Mouse (Mus musculus) embryonic facial prominence, embryonic 13.5 days (tissue): ENCODE measurements around the gene Lpar5. TPM values are rescaled to one million over a fixed set of nuclear protein-coding genes. Genes with fewer than 3 reads are reported as not detected.
"Not testable (repeated sequence)": the region's sequence is repeated elsewhere in the genome, so short reads cannot be mapped to it uniquely, and the experiment has no call there.

Experiments used
- ATAC-seq: fragments of 200-750 bp; cut with Nextera tagmentation; 2 replicates; pipeline ENCODE4 v1.8.0; 2017; ENCODE audit warnings: low read depth; ENCODE audit not compliant: insufficient number of reproducible peaks, insufficient read depth, low FRiP score, low TSS enrichment
- H3K27ac ChIP-seq: fragments of 300-500 bp; sonication (generic); 2 replicates; pipeline ENCODE4 v1.5.1; 2015; ENCODE audit warnings: moderate library complexity, mild to moderate bottlenecking, inconsistent platforms
- H3K27me3 ChIP-seq: fragments of 300-500 bp; sonication (generic); 2 replicates; pipeline ENCODE4 v1.6.1; 2015; ENCODE audit warnings: mild to moderate bottlenecking, inconsistent platforms
- H3K36me3 ChIP-seq: fragments of 300-500 bp; sonication (generic); 2 replicates; pipeline ENCODE4 v1.6.1; 2015; ENCODE audit warnings: mild to moderate bottlenecking, inconsistent platforms
- H3K4me1 ChIP-seq: fragments of 300-500 bp; sonication (generic); 2 replicates; pipeline ENCODE4 v1.6.1; 2015; ENCODE audit warnings: inconsistent platforms
- H3K4me2 ChIP-seq: fragments of 300-500 bp; sonication (generic); 2 replicates; pipeline ENCODE4 v1.6.1; 2015; ENCODE audit warnings: moderate library complexity, mild to moderate bottlenecking, inconsistent platforms
- H3K4me3 ChIP-seq: fragments of 300-500 bp; sonication (generic); 2 replicates; pipeline ENCODE4 v1.5.1; 2015; ENCODE audit warnings: mild to moderate bottlenecking, inconsistent platforms
- H3K9ac ChIP-seq: fragments of 300-500 bp; sonication (generic); 2 replicates; pipeline ENCODE4 v1.6.1; 2015; ENCODE audit warnings: mild to moderate bottlenecking, inconsistent platforms
- H3K9me3 ChIP-seq: fragments of 300-500 bp; sonication (generic); 2 replicates; pipeline ENCODE4 v1.6.1; 2016; ENCODE audit warnings: inconsistent platforms
- WGBS: fragments of 180-500 bp; shearing (Covaris S2); methylation state at CpG from one replicate; pipeline ENCODE4 v1.1.7; 2015; ENCODE audit warnings: mixed read lengths; 5-methylcytosine and 5-hydroxymethylcytosine counted together
- polyA plus RNA-seq: library from polyadenylated mRNA; unstranded; fragments of >200 nt; fragmentation: Nextera tagmentation; extraction: Ambion mirVana; gene quantifications from 2 replicates; pipeline ENCODE4 v1.2.1, GENCODE M21; 2015

Lpar5 gene
- polyA plus RNA-seq, result 0.59 and 0.97 TPM in 2 replicates

DNA sequence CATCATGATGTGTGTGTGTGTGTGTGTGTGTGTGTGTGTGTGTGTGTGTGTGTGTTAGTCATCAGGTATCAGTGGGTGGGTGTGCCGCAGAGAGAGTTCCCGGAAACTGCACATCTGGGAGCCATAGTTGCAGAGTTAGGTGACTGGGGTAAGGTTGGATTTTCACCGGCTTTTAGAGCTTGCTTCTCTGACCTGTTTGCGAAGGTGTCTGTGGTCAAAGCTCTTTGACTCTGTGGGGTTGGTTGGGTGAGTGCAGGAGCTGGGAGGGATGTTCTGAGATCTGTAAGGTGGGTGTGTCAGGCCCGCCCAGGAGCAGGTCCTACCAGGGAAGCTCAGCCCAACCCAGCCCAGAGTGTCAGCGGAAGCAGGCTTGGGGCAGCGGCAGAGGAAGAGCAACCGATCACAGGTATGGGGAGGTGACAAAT, at the start of gene Lpar5:
TSS of gene Lpar5 (plus strand) at position 350 of the 425 bp plus-strand sequence.
- Histone ChIP-seq H3K9ac (no peak within 1 kb of the TSS), H3K27me3 (no peaks in the 10 kb centered on the region), H3K4me1 (peaks cover 18% of the 10 kb centered on the region), H3K36me3 (no peaks in the 10 kb centered on the region), H3K4me3 (no peak within 1 kb of the TSS), H3K4me2 (no peak within 1 kb of the TSS), H3K9me3 (no peaks in the 10 kb centered on the region), H3K27ac (no peak within 1 kb of the TSS)
- 48% methylated on average over 8 of the region's 8 CpGs for WGBS
- ATAC-seq, result no peak

DNA sequence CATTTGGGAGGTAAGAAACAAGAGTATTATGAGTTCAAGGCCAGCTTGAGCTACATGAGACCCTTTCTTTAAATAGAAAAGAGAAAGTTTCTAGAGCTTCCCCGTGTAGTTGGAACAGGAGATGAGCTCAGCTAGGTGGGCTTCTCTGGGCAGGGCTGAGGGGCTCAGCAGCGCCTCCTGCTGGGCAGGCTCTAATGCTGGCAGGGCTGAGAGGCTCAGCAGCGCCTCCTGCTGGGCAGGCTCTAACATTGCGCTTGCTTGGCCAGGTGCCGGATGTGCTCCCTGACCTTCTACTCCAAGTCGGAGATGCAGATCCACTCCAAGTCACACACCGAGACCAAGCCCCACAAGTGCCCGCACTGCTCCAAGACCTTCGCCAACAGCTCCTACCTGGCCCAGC, 37.2 kb upstream of the Lpar5 start:
- WGBS, result 41% methylated on average over 8 of the region's 9 CpGs
- H3K27ac ChIP-seq, H3K27me3 ChIP-seq, H3K9ac ChIP-seq, H3K4me1 ChIP-seq, H3K4me2 ChIP-seq, ATAC-seq, H3K9me3 ChIP-seq, H3K4me3 ChIP-seq: not testable (repeated sequence)
- peaks cover 83% of the 10 kb centered on the region for H3K36me3 ChIP-seq

DNA sequence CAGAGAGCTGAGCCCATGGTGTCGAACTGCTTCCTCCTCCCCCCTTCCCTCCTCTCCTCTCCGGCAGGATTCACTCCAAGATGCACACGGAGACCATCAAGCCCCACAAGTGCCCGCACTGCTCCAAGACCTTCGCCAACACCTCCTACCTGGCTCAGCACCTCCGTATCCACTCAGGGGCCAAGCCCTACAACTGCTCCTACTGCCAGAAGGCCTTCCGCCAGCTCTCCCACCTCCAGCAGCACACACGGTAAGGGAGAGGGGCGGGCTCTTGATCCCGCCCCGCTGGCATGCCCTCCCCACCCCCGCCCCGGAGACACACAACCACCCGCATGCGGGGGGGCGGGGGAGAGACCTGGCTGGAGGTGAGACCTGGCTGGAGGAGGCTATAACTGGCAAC, 36.1 kb upstream of the Lpar5 start:
- WGBS, result 91% methylated on average over 16 of the region's 16 CpGs
- ATAC-seq, result no peak
- Histone ChIP-seq H3K27ac (no peak overlapping the region), H3K36me3 (peaks cover 83% of the 10 kb centered on the region), H3K4me3 (no peak overlapping the region), H3K9ac (no peak overlapping the region), H3K4me2 (no peak overlapping the region), H3K4me1 (no peaks in the 10 kb centered on the region), H3K27me3 (no peaks in the 10 kb centered on the region), H3K9me3 (no peaks in the 10 kb centered on the region)

DNA sequence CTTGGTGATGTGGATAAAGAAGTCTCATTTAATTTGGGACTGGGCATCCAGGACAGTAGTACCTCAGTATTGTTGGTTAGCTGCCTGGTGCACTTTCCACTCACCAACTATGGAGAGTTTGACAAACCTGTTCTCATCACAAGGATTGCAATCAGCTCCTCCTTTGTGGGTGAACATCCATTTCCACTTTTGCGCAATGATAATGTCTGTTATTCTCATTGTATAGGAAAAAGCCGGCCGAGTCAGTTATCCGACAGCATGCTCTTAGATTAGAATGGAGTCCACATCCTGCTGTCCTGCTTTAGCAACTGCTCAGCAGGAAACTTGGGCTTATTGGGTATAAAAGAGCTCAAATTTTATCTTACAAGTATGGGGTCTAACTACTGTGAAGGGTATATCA, 29.1 kb upstream of the Lpar5 start:
- Histone ChIP-seq H3K4me3 (peak overlapping the region; percentile 76), H3K36me3 (peaks cover 51% of the 10 kb centered on the region), H3K4me2 (peak overlapping the region; percentile 58), H3K4me1 (peaks cover 13% of the 10 kb centered on the region; the same call in 1 of the 2 replicates), H3K27ac (peak overlapping the region; percentile 91), H3K27me3 (no peaks in the 10 kb centered on the region), H3K9me3 (no peaks in the 10 kb centered on the region), H3K9ac (no peak overlapping the region)
- WGBS, result 96% methylated on average over 4 of the region's 4 CpGs
- no peak for ATAC-seq

DNA sequence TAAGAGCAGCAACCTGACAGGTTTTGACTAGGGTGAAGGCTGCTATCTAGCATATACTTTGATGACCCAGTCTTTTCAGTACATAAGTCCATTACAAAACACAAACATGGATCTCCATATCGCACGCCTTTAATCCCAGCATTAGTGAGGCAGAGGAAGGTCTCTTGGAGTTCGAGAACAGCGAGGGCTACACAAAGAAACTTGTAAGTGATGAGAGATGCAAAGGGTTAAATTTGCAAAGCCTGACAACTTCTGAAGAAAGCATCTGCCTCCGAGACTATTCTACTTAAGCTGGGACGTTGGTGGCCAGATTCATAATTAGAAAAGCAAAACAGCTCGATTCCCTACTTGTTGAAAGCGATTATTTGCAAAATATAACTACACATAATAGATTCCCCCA, 28.6 kb upstream of the Lpar5 start:
- 7% methylated on average over 8 of the region's 8 CpGs for WGBS
- no peaks in the 10 kb centered on the region for H3K9me3 ChIP-seq
- peak overlapping the region; percentile 91 for H3K27ac ChIP-seq
- H3K36me3 ChIP-seq, result peaks cover 51% of the 10 kb centered on the region
- peak overlapping the region; percentile 54 for H3K9ac ChIP-seq
- H3K4me3 ChIP-seq, result peak overlapping the region; percentile 76
- no peak for ATAC-seq
- peak overlapping the region; percentile 58 for H3K4me2 ChIP-seq
- H3K27me3 ChIP-seq, result no peaks in the 10 kb centered on the region
- H3K4me1 ChIP-seq, result peaks cover 13% of the 10 kb centered on the region; the same call in 1 of the 2 replicates

DNA sequence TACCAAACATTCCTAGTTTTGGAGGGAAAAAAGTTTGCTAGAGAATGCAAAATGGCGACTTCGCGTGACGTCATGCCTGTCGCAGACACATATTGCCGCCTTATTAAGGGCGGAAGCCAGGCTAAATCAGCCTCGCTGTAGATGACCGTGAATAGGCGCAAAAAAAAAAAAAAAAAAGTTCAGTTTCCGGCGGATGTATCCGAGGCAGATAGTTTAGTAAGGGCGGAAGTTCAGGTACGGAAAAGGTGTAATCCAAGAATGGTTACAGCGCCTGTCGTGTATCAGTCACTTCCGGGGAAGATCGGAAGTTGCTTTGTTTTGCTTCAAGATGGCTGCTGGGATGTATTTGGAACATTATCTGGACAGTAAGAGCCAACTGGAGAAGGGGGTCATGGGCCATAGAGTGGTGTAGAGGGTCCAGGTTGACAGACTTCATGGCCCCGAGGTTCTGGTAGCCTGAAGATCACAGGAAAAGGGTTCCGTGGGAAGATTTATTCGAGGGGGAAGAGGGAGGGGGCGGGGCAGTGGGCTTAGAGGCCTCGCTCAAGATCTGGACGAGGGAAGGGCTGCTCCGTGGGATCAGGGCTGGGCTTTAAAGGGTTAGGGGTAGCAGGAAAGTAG, 28.1 kb upstream of the Lpar5 start, which contains the start of gene Ing4:
TSS of gene Ing4 (plus strand) at position 228 of the 621 bp plus-strand sequence.
- Histone ChIP-seq H3K27ac (peak within 1 kb of the TSS; percentile 91), H3K36me3 (peaks cover 52% of the 10 kb centered on the region), H3K27me3 (no peaks in the 10 kb centered on the region), H3K4me2 (peak within 1 kb of the TSS; percentile 81), H3K4me1 (peaks cover 13% of the 10 kb centered on the region; the same call in 1 of the 2 replicates), H3K9me3 (no peaks in the 10 kb centered on the region), H3K4me3 (peak within 1 kb of the TSS; percentile 76), H3K9ac (peak within 1 kb of the TSS; percentile 81)
- WGBS, result under 1% methylated on average over 26 of the region's 26 CpGs
- peak; percentile 90 for ATAC-seq

DNA sequence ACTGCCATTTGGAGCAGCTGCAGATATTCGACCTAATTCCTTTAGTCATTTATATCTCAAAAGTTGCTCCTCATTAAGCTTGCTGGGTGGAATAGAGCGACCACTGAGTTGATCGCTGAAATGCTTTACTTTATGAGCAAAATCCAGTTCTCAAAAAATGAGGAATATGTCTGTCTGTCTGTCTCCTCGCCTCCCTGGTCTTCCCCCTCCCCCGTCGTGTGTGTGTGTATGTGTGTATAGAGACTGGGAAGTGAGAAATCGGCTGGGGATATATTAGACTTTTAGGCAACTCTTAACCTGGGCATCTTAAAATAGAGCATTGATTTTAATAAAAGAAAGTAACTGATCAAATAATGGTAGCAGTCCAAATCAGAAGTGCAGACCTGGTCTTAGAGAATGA, 27.5 kb upstream of the Lpar5 start:
- ATAC-seq, result no peak
- peak overlapping the region; percentile 76 for H3K4me3 ChIP-seq
- 12% methylated on average over 7 of the region's 7 CpGs for WGBS
- H3K27me3 ChIP-seq, result no peaks in the 10 kb centered on the region
- peak overlapping the region; percentile 78 for H3K27ac ChIP-seq
- H3K36me3 ChIP-seq, result peaks cover 52% of the 10 kb centered on the region
- no peaks in the 10 kb centered on the region for H3K9me3 ChIP-seq
- H3K9ac ChIP-seq, result peak overlapping the region; percentile 81
- H3K4me1 ChIP-seq, result peaks cover 13% of the 10 kb centered on the region; the same call in 1 of the 2 replicates
- peak overlapping the region; percentile 81 for H3K4me2 ChIP-seq

DNA sequence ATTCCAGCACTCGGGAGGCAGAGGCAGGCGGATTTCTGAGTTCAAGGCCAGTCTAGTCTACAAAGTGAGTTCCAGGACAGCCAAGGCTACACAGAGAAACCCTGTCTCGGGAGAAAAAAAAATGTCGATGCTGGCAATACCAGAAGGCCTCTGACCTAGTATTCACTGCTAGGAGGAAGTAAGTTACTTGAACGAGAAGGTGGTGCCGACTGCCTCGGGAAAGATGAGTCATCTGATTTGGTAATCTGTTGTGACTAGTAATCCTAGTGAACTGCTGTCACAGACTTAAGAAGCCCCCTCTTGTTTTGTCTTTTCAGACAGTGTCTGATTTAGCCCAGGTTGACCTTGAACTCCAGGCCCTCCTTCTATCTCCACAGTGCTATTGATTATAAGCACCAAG, 26.7 kb upstream of the Lpar5 start:
- WGBS, result 84% methylated on average over 7 of the region's 7 CpGs
- Histone ChIP-seq H3K27ac (no peak overlapping the region), H3K4me3 (no peak overlapping the region), H3K4me1 (peaks cover 13% of the 10 kb centered on the region; the same call in 1 of the 2 replicates), H3K9me3 (no peaks in the 10 kb centered on the region), H3K4me2 (peak overlapping the region; percentile 81), H3K27me3 (no peaks in the 10 kb centered on the region), H3K9ac (no peak overlapping the region), H3K36me3 (peaks cover 51% of the 10 kb centered on the region)
- ATAC-seq, result no peak

DNA sequence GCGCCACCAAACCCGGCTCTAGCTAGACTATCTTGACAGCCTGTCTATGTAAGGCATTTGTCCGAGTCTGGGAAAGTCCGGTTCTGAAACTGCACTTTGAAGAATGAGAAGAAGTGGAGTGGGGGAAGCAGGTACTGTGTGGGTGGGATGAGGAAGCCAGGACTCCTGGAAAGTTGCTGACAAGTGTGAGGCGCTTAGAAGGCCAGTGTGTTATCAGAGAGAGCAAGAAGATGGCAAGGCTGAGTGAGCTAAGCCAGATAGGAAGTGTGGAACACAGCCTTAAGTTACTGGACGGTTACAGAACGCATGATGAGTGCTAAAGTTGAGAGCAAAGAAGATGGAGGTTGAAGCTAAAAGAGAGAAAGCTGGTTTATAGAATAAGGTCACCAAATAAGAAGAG, 25.6 kb upstream of the Lpar5 start:
- H3K4me1 ChIP-seq, result peaks cover 13% of the 10 kb centered on the region; the same call in 1 of the 2 replicates
- WGBS, result 93% methylated on average over 7 of the region's 7 CpGs
- H3K4me3 ChIP-seq, result no peak overlapping the region
- H3K9ac ChIP-seq, result no peak overlapping the region
- no peak overlapping the region for H3K27ac ChIP-seq
- no peaks in the 10 kb centered on the region for H3K9me3 ChIP-seq
- no peak overlapping the region for H3K4me2 ChIP-seq
- no peaks in the 10 kb centered on the region for H3K27me3 ChIP-seq
- no peak for ATAC-seq
- H3K36me3 ChIP-seq, result peaks cover 51% of the 10 kb centered on the region

DNA sequence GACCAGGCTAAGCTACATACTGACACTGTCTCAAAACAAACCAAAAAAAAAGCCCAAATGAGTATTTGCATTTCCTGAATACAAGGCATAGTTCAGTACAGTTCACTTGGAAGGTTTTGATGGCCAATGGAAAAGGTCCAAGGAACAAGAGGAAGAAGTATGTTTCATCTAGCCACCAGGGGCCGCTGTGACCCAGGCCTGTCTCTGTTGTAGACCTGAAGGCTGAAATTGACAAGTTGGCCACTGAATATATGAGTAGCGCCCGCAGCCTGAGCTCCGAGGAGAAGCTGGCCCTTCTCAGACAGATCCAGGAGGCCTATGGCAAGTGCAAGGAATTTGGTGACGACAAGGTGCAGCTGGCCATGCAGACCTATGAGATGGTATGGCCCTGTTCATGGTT, 21.0 kb upstream of the Lpar5 start:
- peaks cover 81% of the 10 kb centered on the region for H3K36me3 ChIP-seq
- no peaks in the 10 kb centered on the region for H3K9me3 ChIP-seq
- no peaks in the 10 kb centered on the region for H3K27me3 ChIP-seq
- no peak overlapping the region for H3K27ac ChIP-seq
- H3K4me3 ChIP-seq, result no peak overlapping the region
- H3K4me2 ChIP-seq, result no peak overlapping the region
- WGBS, result 39% methylated on average over 5 of the region's 5 CpGs
- no peaks in the 10 kb centered on the region for H3K4me1 ChIP-seq
- no peak; the same call in 1 of the 2 replicates for ATAC-seq
- no peak overlapping the region for H3K9ac ChIP-seq

DNA sequence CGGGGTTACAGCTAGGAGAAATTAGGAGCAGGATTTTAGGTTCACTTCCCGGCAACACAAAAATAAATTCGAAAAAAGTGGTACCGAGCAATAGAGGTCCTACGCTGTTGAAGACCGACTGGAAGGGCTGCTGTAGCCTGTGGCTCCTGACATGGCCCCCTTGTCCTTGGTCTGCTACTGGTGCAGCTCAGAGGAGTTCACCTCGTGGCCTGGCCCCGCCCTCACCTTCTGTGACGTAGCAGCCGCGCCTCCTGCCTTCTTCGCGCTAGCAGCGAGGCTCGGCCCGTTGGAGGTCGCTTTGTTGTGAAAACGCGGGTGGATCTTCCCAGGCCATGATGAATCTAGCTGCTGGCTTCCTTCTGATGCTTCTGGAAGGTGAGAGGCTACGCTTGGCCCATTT, 18.0 kb upstream of the Lpar5 start, which contains the start of gene Acrbp:
TSS of gene Acrbp (plus strand) at position 12 of the 400 bp plus-strand sequence.
- WGBS, result 33% methylated on average over 20 of the region's 20 CpGs
- Histone ChIP-seq H3K4me3 (no peak within 1 kb of the TSS), H3K9me3 (no peaks in the 10 kb centered on the region), H3K9ac (no peak within 1 kb of the TSS), H3K27me3 (no peaks in the 10 kb centered on the region), H3K36me3 (peaks cover 95% of the 10 kb centered on the region), H3K4me2 (no peak within 1 kb of the TSS), H3K27ac (no peak within 1 kb of the TSS), H3K4me1 (no peaks in the 10 kb centered on the region)
- ATAC-seq, result no peak

DNA sequence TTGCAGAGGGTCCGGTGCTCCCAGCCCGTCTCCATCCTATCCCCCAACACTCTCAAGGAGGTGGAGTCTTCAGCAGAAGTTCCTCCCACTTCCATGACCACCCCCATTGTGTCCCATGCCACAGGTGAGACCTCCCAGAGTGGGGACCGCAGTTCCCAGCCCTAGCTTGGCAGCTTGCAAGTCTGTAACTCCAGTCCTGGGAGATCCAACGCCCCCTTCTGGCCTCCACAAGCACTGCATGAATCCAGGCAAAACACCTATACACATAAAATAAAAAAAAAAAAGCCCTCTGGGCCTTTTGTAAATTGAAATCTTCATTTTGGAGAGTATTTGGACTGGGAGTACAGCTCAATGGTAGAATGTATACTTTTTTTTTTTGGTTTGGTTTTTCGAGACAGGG, 16.5 kb upstream of the Lpar5 start:
- no peak for ATAC-seq
- 62% methylated on average over 5 of the region's 5 CpGs for WGBS
- Histone ChIP-seq H3K9me3 (no peaks in the 10 kb centered on the region), H3K27ac (no peak overlapping the region), H3K4me1 (no peaks in the 10 kb centered on the region), H3K36me3 (peaks cover 92% of the 10 kb centered on the region), H3K4me2 (no peak overlapping the region), H3K4me3 (no peak overlapping the region), H3K27me3 (no peaks in the 10 kb centered on the region), H3K9ac (no peak overlapping the region)
